Mouse (Mus musculus) lung, adult 10 weeks (tissue): ENCODE data around the gene Ribc2. TPM values are rescaled to one million over a fixed set of nuclear protein-coding genes. Genes with fewer than 3 reads are reported as not detected.

Source experiments
- polyA plus RNA-seq: library from polyadenylated mRNA; stranded (reverse); fragments of 350-450 nt; fragmentation: Illumina TruSeq; extraction: RNeasy Lipid Tissue Mini Kit (QIAGEN cat#74804); gene quantifications from one replicate; pipeline ENCODE4 v1.2.3, GENCODE M21; 2014; ENCODE audit warnings: low read depth, low replicate concordance; ENCODE audit not compliant: insufficient read depth

Gene Ribc2
- 0.41 TPM for polyA plus RNA-seq

DNA sequence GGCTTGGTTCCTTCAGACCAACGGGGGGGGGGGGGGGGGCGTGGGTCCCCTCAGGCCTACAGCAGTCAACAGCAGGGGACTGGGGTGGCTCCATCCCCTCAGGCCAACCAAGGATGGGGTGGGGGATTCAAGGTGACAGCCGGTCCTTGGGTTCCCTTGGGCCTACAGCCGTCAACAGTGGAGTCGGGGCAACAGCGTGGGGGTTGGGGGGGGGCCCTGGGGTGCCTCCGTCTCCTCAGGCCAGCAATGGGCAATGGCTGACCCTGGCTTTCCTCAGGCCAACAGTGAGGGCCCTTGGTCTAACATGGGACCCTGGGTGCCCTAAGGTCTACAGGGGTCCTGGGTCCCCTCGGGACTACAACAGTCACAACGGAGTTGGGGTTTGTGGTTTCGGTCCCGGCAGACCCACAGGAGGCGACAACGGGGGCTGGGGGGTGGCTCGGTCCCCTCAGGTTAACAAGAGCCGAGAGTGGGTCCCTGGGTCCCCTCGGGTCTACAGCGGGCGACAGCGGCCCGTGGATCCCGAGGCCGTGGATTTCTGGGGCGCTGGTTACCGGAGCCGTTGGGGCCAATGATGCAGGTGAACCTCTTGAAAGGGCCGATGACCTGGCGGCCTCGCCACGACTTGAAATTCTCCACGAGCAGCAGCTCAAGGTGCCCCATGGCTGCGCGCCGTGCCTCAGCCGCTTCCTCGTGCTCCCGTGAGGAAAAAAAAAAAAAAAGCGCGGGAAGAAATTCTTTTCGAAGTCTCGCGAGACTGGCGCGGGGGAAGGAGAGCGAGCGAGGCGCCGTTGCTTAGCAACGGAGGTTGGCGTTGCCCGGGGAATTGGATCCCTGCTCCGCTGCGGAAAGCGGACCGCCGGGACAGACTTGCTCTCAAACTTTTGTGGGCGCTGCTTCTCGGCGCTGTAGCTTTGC, at the start of gene Ribc2, which contains the start of gene Smc1b:
TSS of gene Ribc2 (plus strand) at position 804 of the 918 bp plus-strand sequence.
TSS of gene Smc1b (minus strand) at position 690 of the 918 bp plus-strand sequence.

Other genes with a start within 250 kb of the Ribc2 start
- 0.06 TPM for gene Gm29666, start 212.0 kb upstream of the Ribc2 start, polyA plus RNA-seq
- gene Nup50, start 208.7 kb upstream of the Ribc2 start, polyA plus RNA-seq = 9.8 TPM
- 10.9 TPM for gene 5031439G07Rik, start 143.5 kb upstream of the Ribc2 start, polyA plus RNA-seq
- gene Upk3a, start 114.9 kb upstream of the Ribc2 start, polyA plus RNA-seq = 0.82 TPM
- gene Fam118a, start 103.1 kb upstream of the Ribc2 start, polyA plus RNA-seq = 10.1 TPM
- gene Smc1b, start 114 bp upstream of the Ribc2 start, polyA plus RNA-seq = not detected
- 37.3 TPM for gene Fbln1, start 73.9 kb downstream of the Ribc2 start, polyA plus RNA-seq
- 102 TPM for gene Atxn10, start 204.2 kb downstream of the Ribc2 start, polyA plus RNA-seq